Mouse (Mus musculus): ENCODE data around the gene Srarp.

DNA sequence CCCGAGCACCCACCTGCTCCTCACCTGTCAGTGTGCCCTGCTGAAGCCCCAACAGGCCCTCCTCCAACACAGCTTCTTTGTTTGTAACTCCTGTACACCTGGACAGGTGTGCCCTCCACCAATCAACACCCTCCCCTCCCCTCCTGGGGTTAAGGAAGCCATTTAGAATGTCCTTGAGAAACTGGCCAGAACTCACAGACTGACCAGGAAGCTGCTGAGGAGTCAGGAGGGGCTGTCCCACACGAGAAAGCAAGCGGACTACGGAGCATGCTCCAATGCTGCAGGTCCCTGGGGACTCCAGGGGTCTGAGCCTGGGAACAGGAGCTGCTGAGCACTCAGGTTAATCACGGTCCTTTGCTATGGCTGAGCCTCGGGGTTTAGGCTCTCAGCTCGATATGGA, 20.0 kb downstream of the Srarp start, which contains the start of gene Clcnkb:
- TF ChIP-seq EP300 (IDR thresholded peaks at IDR 0.05; ENCODE audit: insufficient read depth, low read depth, low read length) (no peak), POLR2A (IDR thresholded peaks at IDR 0.05; ENCODE audit: insufficient read depth, low read depth, low read length) (no peak)

All from heart, adult 2 months (tissue).